Mouse (Mus musculus) urinary bladder, adult 2 months (tissue): ENCODE measurements around the gene Gm9936. TPM values are rescaled to one million over a fixed set of nuclear protein-coding genes. Genes with fewer than 3 reads are reported as not detected.
"Not testable (repeated sequence)": the region's sequence is repeated elsewhere in the genome, so short reads cannot be mapped to it uniquely, and the experiment has no call there.

Source experiments
- DNase-seq: peaks from one replicate; pipeline ENCODE4 v3.0.0; 2022; ENCODE audit warnings: low spot score
- polyA plus RNA-seq: library from polyadenylated mRNA; depleted of rRNA; stranded (reverse); fragments of >200 nt; gene quantifications from 2 replicates; pipeline ENCODE4 v1.2.3, GENCODE M21; 2012; rRNA removed

Gm9936 gene
- polyA plus RNA-seq, 1 experiment: 0.01 TPM

GRCm38 (mm10) chr5:114840481-114840880, 18.0 kb downstream of the Gm9936 start:
- DNase-seq: not testable (repeated sequence)

- no peak for DNase-seq
These were observed 21.6 kb downstream of the Gm9936 start for GRCm38 (mm10) chr5:114836886-114837285.

GRCm38 (mm10) chr5:114829740-114830139, 28.7 kb downstream of the Gm9936 start:
- DNase-seq: no peak

- no peak for DNase-seq
These were observed 31.1 kb downstream of the Gm9936 start for GRCm38 (mm10) chr5:114827427-114827826.

- DNase-seq: peak; percentile 42
These were observed 32.3 kb downstream of the Gm9936 start for GRCm38 (mm10) chr5:114825978-114826691.

GRCm38 (mm10) chr5:114824197-114824596, 34.3 kb downstream of the Gm9936 start:
- no peak for DNase-seq

- no peak for DNase-seq
These were observed 35.4 kb downstream of the Gm9936 start, which contains the start of gene 1500011B03Rik for GRCm38 (mm10) chr5:114822796-114823688. Gene 1500011B03Rik, minus strand, starts transcription at chr5:114823468.

GRCm38 (mm10) chr5:114818124-114818523, 40.4 kb downstream of the Gm9936 start:
- no peak for DNase-seq

GRCm38 (mm10) chr5:114816599-114816998, 41.9 kb downstream of the Gm9936 start:
- no peak for DNase-seq

- peak; percentile 57 for DNase-seq
These were observed 44.8 kb downstream of the Gm9936 start for GRCm38 (mm10) chr5:114813525-114814181.

- DNase-seq: no peak
These were observed 48.7 kb downstream of the Gm9936 start for GRCm38 (mm10) chr5:114809826-114810225.

- no peak for DNase-seq
These were observed 49.2 kb downstream of the Gm9936 start for GRCm38 (mm10) chr5:114809181-114809756.

- no peak for DNase-seq
These were observed 50.1 kb downstream of the Gm9936 start for GRCm38 (mm10) chr5:114808385-114808784.

- no peak for DNase-seq
These were observed 50.6 kb downstream of the Gm9936 start for GRCm38 (mm10) chr5:114807893-114808292.

- no peak for DNase-seq
These were observed 51.0 kb downstream of the Gm9936 start for GRCm38 (mm10) chr5:114807468-114807867.

GRCm38 (mm10) chr5:114807063-114807462, 51.4 kb downstream of the Gm9936 start:
- DNase-seq: no peak

- no peak for DNase-seq
These were observed 51.8 kb downstream of the Gm9936 start for GRCm38 (mm10) chr5:114806636-114807035.

Other genes with a start within 250 kb of the Gm9936 start
- 58.9 and 66.3 TPM in 2 replicates for gene Trpv4, start 200.3 kb downstream of the Gm9936 start, polyA plus RNA-seq
- gene Gltp, start 167.7 kb downstream of the Gm9936 start, polyA plus RNA-seq: 172 and 192 TPM in 2 replicates
- 24.0 and 24.4 TPM in 2 replicates for gene Tchp, start 150.9 kb downstream of the Gm9936 start, polyA plus RNA-seq
- 55.6 and 63.2 TPM in 2 replicates for gene Ankrd13a, start 84.0 kb downstream of the Gm9936 start, polyA plus RNA-seq
- gene Git2, start 83.2 kb downstream of the Gm9936 start, polyA plus RNA-seq: 37.5 and 46.6 TPM in 2 replicates
- gene 1500011B03Rik, start 35.2 kb downstream of the Gm9936 start, polyA plus RNA-seq: 46.2 and 54.9 TPM in 2 replicates
- gene 4930519G04Rik, start 5.0 kb downstream of the Gm9936 start, polyA plus RNA-seq: not detected in 2 replicates
- 30.2 and 36.0 TPM in 2 replicates for gene Oasl2, start 38.3 kb upstream of the Gm9936 start, polyA plus RNA-seq
- gene Oasl1, start 64.6 kb upstream of the Gm9936 start, polyA plus RNA-seq: 1.7 and 2.2 TPM in 2 replicates
- 36.2 and 37.4 TPM in 2 replicates for gene 2210016L21Rik, start 83.5 kb upstream of the Gm9936 start, polyA plus RNA-seq
- gene Hnf1a, start 112.4 kb upstream of the Gm9936 start, polyA plus RNA-seq: 0.06 and 0.09 TPM in 2 replicates
- gene Sppl3, start 152.5 kb upstream of the Gm9936 start, polyA plus RNA-seq: 62.5 and 63.9 TPM in 2 replicates
- 0.23 TPM in 1 of 2 replicates, not detected in the other for gene Gm10401, start 239.6 kb upstream of the Gm9936 start, polyA plus RNA-seq